Mouse (Mus musculus) CH12.LX (cell line): ENCODE data around the gene Cnr2. TPM values are rescaled to one million over a fixed set of nuclear protein-coding genes. Genes with fewer than 3 reads are reported as not detected.

ENCODE experiments used
- DNase-seq: peaks from one replicate; pipeline ENCODE4 v3.0.0-alpha.2; 2013; ENCODE audit errors: extremely low read depth
- H3K27ac ChIP-seq: 2 replicates; pipeline ENCODE4 v1.5.1; 2012; ENCODE audit warnings: low read depth, mild to moderate bottlenecking, control low read depth, moderate library complexity; ENCODE audit not compliant: insufficient read depth
- H3K27me3 ChIP-seq: replicated peaks from 2 replicates; pipeline ENCODE3; 2012; ENCODE audit warnings: inconsistent platforms
- H3K36me3 ChIP-seq, 2 experiments: replicated peaks in 1 of 2; 2 replicates each; pipeline versions ENCODE3 to v1.6.1; 2012; ENCODE audit warnings: inconsistent platforms in 1 of 2, low read length in 1 of 2, mild to moderate bottlenecking in 1 of 2, mixed read lengths in 1 of 2, moderate library complexity in 1 of 2; ENCODE audit not compliant: control insufficient read depth in 1 of 2, insufficient read depth in 1 of 2
- H3K4me1 ChIP-seq, 2 experiments: 2 replicates each; pipeline ENCODE4 v1.6.1; 2012; ENCODE audit warnings: inconsistent platforms in 1 of 2, moderate library complexity in 1 of 2; ENCODE audit not compliant: insufficient read depth in 2 of 2, control insufficient read depth in 1 of 2
- H3K4me2 ChIP-seq: 2 replicates; pipeline ENCODE4 v1.6.1; 2012; ENCODE audit warnings: low read depth, mild to moderate bottlenecking, control low read depth; ENCODE audit not compliant: poor library complexity, insufficient read depth, severe bottlenecking
- H3K4me3 ChIP-seq, 3 experiments: fragments of 150-350 bp in 1 of 3; sonication (generic) in 1 of 3; replicated peaks in 1 of 3; 2 replicates each; pipeline versions ENCODE3 to v1.5.1; 2011 to 2012; ENCODE audit warnings: low read depth in 2 of 3, low read length in 2 of 3, mild to moderate bottlenecking in 2 of 3, moderate library complexity in 2 of 3, control low read depth in 1 of 3, improper control_type of control experiment in 1 of 3, inconsistent platforms in 1 of 3, mixed read lengths in 1 of 3; ENCODE audit not compliant: poor library complexity in 1 of 3
- H3K79me2 ChIP-seq: replicated peaks from 2 replicates; pipeline ENCODE4 v1.6.1; 2012; ENCODE audit warnings: mild to moderate bottlenecking, moderate library complexity; ENCODE audit not compliant: control insufficient read depth, poor library complexity, insufficient read depth, severe bottlenecking; ENCODE audit errors: extremely low read depth
- H3K9ac ChIP-seq: 2 replicates; pipeline ENCODE4 v1.6.1; 2012; ENCODE audit warnings: low read depth, mild to moderate bottlenecking, control low read depth, moderate library complexity; ENCODE audit not compliant: insufficient read depth
- H3K9me3 ChIP-seq: replicated peaks from 2 replicates; pipeline ENCODE3; 2012; ENCODE audit warnings: low read length, inconsistent platforms, mixed read lengths
- BHLHE40 ChIP-seq: IDR thresholded peaks from 2 replicates; pipeline ENCODE4 v1.6.1; 2011; ENCODE audit warnings: mild to moderate bottlenecking, low read depth, low read length, improper control_type of control experiment
- CHD2 ChIP-seq: IDR thresholded peaks from 2 replicates; pipeline ENCODE4 v1.6.1; 2011; ENCODE audit warnings: low read length, improper control_type of control experiment
- E2F4 ChIP-seq: IDR thresholded peaks from 2 replicates; pipeline ENCODE4 v1.6.1; 2011; ENCODE audit warnings: low read depth, low read length, improper control_type of control experiment; ENCODE audit not compliant: insufficient replicate concordance
- ETS1 ChIP-seq: conservative IDR thresholded peaks from 2 replicates; pipeline ENCODE4 v1.6.1; 2012; ENCODE audit warnings: low read depth, mild to moderate bottlenecking, inconsistent platforms, low read length, improper control_type of control experiment, moderate library complexity
- IRF4 ChIP-seq: IDR thresholded peaks from 2 replicates; pipeline ENCODE4 v1.6.1; 2014; ENCODE audit warnings: low read depth, mild to moderate bottlenecking, inconsistent platforms, low read length, improper control_type of control experiment
- JUND ChIP-seq: conservative IDR thresholded peaks from 2 replicates; pipeline ENCODE4 v1.6.1; 2011; ENCODE audit warnings: low read depth, low read length, improper control_type of control experiment
- KAT2A ChIP-seq: IDR thresholded peaks from 2 replicates; pipeline ENCODE4 v1.6.1; 2012; ENCODE audit warnings: low read length, improper control_type of control experiment, inconsistent platforms; ENCODE audit not compliant: insufficient replicate concordance
- MAFK ChIP-seq: IDR thresholded peaks from 2 replicates; pipeline ENCODE4 v1.6.1; 2011; ENCODE audit warnings: low read length, improper control_type of control experiment; ENCODE audit not compliant: insufficient replicate concordance
- MEF2A ChIP-seq: IDR thresholded peaks from 2 replicates; pipeline ENCODE4 v1.6.1; 2014; ENCODE audit warnings: low read depth, mild to moderate bottlenecking, inconsistent platforms, low read length, improper control_type of control experiment, borderline replicate concordance
- MXI1 ChIP-seq: IDR thresholded peaks from 2 replicates; pipeline ENCODE4 v1.6.1; 2011; ENCODE audit warnings: mild to moderate bottlenecking, low read depth, low read length, improper control_type of control experiment
- NRF1 ChIP-seq: IDR thresholded peaks from 2 replicates; pipeline ENCODE4 v1.6.1; 2014; ENCODE audit warnings: low read depth, mild to moderate bottlenecking, inconsistent platforms, low read length, improper control_type of control experiment, moderate library complexity
- POLR2A ChIP-seq: IDR thresholded peaks from 2 replicates; pipeline ENCODE4 v1.6.1; 2011; ENCODE audit warnings: low read depth, mild to moderate bottlenecking, improper control_type of control experiment, low read length
- RAD21 ChIP-seq: IDR thresholded peaks from 2 replicates; pipeline ENCODE4 v1.6.1; 2011; ENCODE audit warnings: low read depth, mild to moderate bottlenecking, low read length, improper control_type of control experiment, moderate library complexity
- TCF12 ChIP-seq: IDR thresholded peaks from 2 replicates; pipeline ENCODE4 v1.6.1; 2014; ENCODE audit warnings: low read depth, mild to moderate bottlenecking, inconsistent platforms, low read length, improper control_type of control experiment
- USF1 ChIP-seq: IDR thresholded peaks from 2 replicates; pipeline ENCODE4 v1.6.1; 2014; ENCODE audit warnings: low read depth, mild to moderate bottlenecking, inconsistent platforms, low read length, improper control_type of control experiment
- ZKSCAN1 ChIP-seq: IDR thresholded peaks from 2 replicates; pipeline ENCODE4 v1.6.1; 2012; ENCODE audit warnings: low read depth, inconsistent platforms, low read length, improper control_type of control experiment, borderline replicate concordance
- dilution Hi-C: fragments of 300-500 bp; cut with MboI; formaldehyde crosslinking; loops from 2 replicates; pipeline ENCODE4 v1.14.3; 2020; ENCODE audit warnings: low sequenced_read_pairs; ENCODE audit not compliant: extremely low pct_unique_long_range_greater_than_20kb, extremely low pct_ligation_motif_present
- in situ Hi-C: fragments of 300-500 bp; cut with MboI; formaldehyde crosslinking; loops from 3 replicates; pipeline ENCODE4 v1.14.3; 2019; ENCODE audit warnings: low sequenced_read_pairs, low pct_ligation_motif_present, low pct_unique_long_range_greater_than_20kb, mixed read lengths
- polyA plus RNA-seq: library from polyadenylated mRNA; unstranded; fragments of >175 nt; gene quantifications from 2 replicates; pipeline ENCODE4 v1.2.1, GENCODE M21; 2012; ENCODE audit warnings: low read depth; ENCODE audit not compliant: insufficient read length
- total RNA-seq, 2 experiments: library from RNA; depleted of rRNA; stranded (reverse); fragments of 300-350 nt in 1 of 2; fragments of >200 nt in 1 of 2; gene quantifications; 2 replicates each; pipeline ENCODE4 v1.2.3; 2012 to 2014

The Cnr2 gene
- total and polyA plus RNA-seq, 3 experiments, result 5.6 to 13.8 (median 10.6) TPM

DNA sequence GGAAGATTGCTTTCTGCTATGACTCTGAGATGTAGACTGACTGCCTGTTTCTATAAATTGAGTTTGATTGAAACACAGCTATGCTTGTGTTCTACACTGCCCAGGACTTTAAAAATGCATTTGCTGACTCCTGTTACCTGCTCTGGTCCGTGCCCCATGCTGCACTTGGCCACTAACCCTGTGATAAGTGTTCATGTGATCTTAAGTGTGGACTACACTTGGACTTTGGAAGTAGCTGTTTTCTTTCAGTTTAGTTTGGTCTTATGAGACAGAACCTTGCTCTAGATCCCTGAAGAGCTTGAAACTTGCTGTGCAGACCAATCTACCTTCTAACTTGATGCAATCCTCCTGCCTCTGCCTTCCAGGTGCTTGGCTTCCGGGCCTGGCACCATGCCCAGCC lies 29.2 kb downstream of the Cnr2 start:
- H3K27me3 ChIP-seq, result no peaks in the 10 kb centered on the region
- H3K9me3 ChIP-seq, result no peaks in the 10 kb centered on the region
- H3K4me1 ChIP-seq, result peaks cover 0 to 13% of the 10 kb centered on the region in 2 experiments; a peak in 2 of 4 replicates
- H3K4me3 ChIP-seq, result no peak overlapping the region
- no peak overlapping the region for H3K9ac ChIP-seq
- DNase-seq, result no peak
- no peak for TF ChIP-seq ETS1
- TF ChIP-seq IRF4, result no peak
- TF ChIP-seq BHLHE40, result no peak
- TF ChIP-seq RAD21, result no peak
- TF ChIP-seq NRF1, result no peak
- peaks cover 40 to 67% of the 10 kb centered on the region in 2 experiments for H3K36me3 ChIP-seq
- no peak overlapping the region for H3K4me2 ChIP-seq
- dilution Hi-C loops (no loop called here), in situ Hi-C loops (no loop called here)
- H3K79me2 ChIP-seq, result 0 out of 2 replicates have a peak, but pooled peaks cover 4% of the 10 kb centered on the region
- H3K27ac ChIP-seq, result no peak overlapping the region

- H3K4me3 ChIP-seq, result no peak overlapping the region
- no peak overlapping the region for H3K4me2 ChIP-seq
- no peak for TF ChIP-seq CHD2
- no peak for TF ChIP-seq KAT2A
- TF ChIP-seq POLR2A, result no peak
- no peak for TF ChIP-seq MAFK
- no peak for TF ChIP-seq E2F4
- TF ChIP-seq ZKSCAN1, result no peak
- TF ChIP-seq MEF2A, result no peak
- no peak for TF ChIP-seq TCF12
- no peak for TF ChIP-seq USF1
- TF ChIP-seq MXI1, result no peak
- TF ChIP-seq JUND, result no peak
- dilution Hi-C loops (no loop called here), in situ Hi-C loops (no loop called here)
- 0 out of 2 replicates have a peak, but pooled peaks cover 4% of the 10 kb centered on the region for H3K79me2 ChIP-seq
- DNase-seq, result no peak
- H3K4me1 ChIP-seq, result peaks cover 0 to 9% of the 10 kb centered on the region in 2 experiments; a peak in 1 of 4 replicates
- no peaks in the 10 kb centered on the region for H3K27me3 ChIP-seq
- H3K9me3 ChIP-seq, result no peaks in the 10 kb centered on the region
- no peak overlapping the region for H3K9ac ChIP-seq
- no peak overlapping the region for H3K27ac ChIP-seq
- H3K36me3 ChIP-seq, result peaks cover 42 to 72% of the 10 kb centered on the region in 2 experiments
Measured at GRCm38 (mm10) chr4:135925341-135925740, 30.1 kb downstream of the Cnr2 start.
